Mouse (Mus musculus) liver, embryonic 14 days (tissue): Measurements from ENCODE around the gene Rbp2. TPM values are rescaled to one million over a fixed set of nuclear protein-coding genes. Genes with fewer than 3 reads are reported as not detected.

Experiments
- polyA plus RNA-seq: library from polyadenylated mRNA; depleted of rRNA; stranded (reverse); fragments of >200 nt; gene quantifications from 2 replicates; pipeline ENCODE4 v1.2.3, GENCODE M21; 2012; rRNA removed

Gene Rbp2
- 7.3 and 7.7 TPM in 2 replicates for polyA plus RNA-seq

DNA sequence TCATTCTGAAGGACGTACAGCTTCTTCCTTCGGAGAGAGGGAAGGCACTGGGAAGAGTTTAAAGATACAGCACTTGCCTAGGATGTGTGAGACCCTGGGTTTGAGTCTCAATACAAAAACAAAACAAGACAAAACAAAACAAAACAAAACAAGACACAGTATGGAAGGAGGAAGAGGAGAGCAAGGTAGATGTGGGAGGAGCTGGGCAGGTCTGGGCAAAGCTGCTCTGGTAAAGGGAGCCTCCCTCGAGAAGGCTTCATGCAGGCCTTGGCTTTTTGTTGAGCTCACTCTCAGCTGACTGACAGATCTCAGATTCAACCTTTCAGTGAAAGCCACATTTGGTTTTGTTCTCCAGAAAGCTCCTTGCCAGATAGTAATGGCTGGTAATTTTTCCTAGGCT is at the start of gene Rbp2:
Gene Rbp2 (plus strand): TSS at position 301 of the 400 bp plus-strand sequence.

Other genes starting within 250 kb of the Rbp2 start
- 15.6 and 18.9 TPM in 2 replicates for gene Nmnat3, start 198.7 kb upstream of the Rbp2 start, polyA plus RNA-seq
- 33.0 and 33.1 TPM in 2 replicates for gene Rbp1, start 63.2 kb upstream of the Rbp2 start, polyA plus RNA-seq
- 45.5 and 45.6 TPM in 2 replicates for gene Copb2, start 77.6 kb downstream of the Rbp2 start, polyA plus RNA-seq
- 28.0 and 29.6 TPM in 2 replicates for gene Mrps22, start 115.5 kb downstream of the Rbp2 start, polyA plus RNA-seq